8 mouse cellular contexts compared by ENCODE assay signal in the genomic region with DNA sequence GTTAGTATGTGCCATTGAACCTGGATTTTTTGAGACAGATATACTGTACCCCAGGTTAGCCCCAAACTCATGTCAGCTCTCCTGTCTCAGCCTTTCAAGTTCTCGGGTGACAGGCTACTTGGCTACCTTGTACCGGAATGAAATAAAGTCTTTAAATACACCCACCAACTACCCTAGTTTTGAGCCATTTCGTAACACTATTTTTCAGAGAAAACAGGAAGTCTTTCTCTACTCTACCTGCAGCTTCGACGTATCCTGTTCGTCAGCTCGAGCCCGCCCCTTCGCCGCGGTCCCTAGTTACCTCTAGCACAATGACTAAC. TPM values are rescaled to one million over a fixed set of nuclear protein-coding genes. Genes with fewer than 3 reads are reported as not detected.
A peak's percentile ranks its signal among the peaks of the same experiment; 100 is the strongest.
DNase-seq lines count a peak whose midpoint lies in the region; ATAC-seq and TF ChIP-seq lines count a peak whose summit lies in the region.

No protein-coding gene starts in this region.

- no peak for DNase-seq in heart, postnatal 10 days
- no peak for DNase-seq in ES-E14 (ENCODE audit: low read depth, low spot score)
- no peak for DNase-seq in hindbrain, embryonic 11.5 days (ENCODE audit: low spot score)
- no peak for DNase-seq in midbrain, embryonic 11.5 days (ENCODE audit: low spot score, missing footprints)
- no peak for DNase-seq in urinary bladder, postnatal 14 days (ENCODE audit: low spot score)
- no peak for DNase-seq in embryo, embryonic 9.5 days (ENCODE audit: extremely low spot score)

- H3K4me3 ChIP-seq in heart, embryonic 14.5 days (ENCODE audit: control insufficient read depth in 1 of 2, insufficient read depth in 1 of 2, low read depth in 1 of 2, low read length in 2 of 2) = peak overlapping the region; percentile 50 to 92
- peak overlapping the region; percentile 44 to 70 for H3K4me3 ChIP-seq in ES-E14 (ENCODE audit: insufficient read depth in 1 of 2, low read depth in 1 of 2, low read length in 2 of 2, poor library complexity in 1 of 2, severe bottlenecking in 1 of 2)
- H3K4me3 ChIP-seq in hindbrain, embryonic 11.5 days (ENCODE audit: low read depth, low read length) = peak overlapping the region; percentile 76
- peak overlapping the region; percentile 100 for H3K4me3 ChIP-seq in midbrain, embryonic 11.5 days (ENCODE audit: low read depth, low read length)

- peak overlapping the region; percentile 62 for H3K4me2 ChIP-seq in heart, embryonic 14.5 days (ENCODE audit: low read length)
- H3K4me2 ChIP-seq in hindbrain, embryonic 11.5 days (replicated peaks; ENCODE audit: low read depth, low read length) = peak overlapping the region; percentile 49
- H3K4me2 ChIP-seq in midbrain, embryonic 11.5 days = peak overlapping the region; percentile 53

- ATAC-seq in heart, embryonic 14.5 days (ENCODE audit: insufficient number of reproducible peaks, insufficient read depth, low FRiP score, low read depth) = no peak
- no peak; the same call in 1 of the 2 replicates for ATAC-seq in hindbrain, embryonic 11.5 days (ENCODE audit: low FRiP score)
- ATAC-seq in midbrain, embryonic 11.5 days (ENCODE audit: low FRiP score) = no peak; the same call in 1 of the 2 replicates
- no peak for ATAC-seq in granulocyte monocyte progenitor cell, adult 5-6 weeks (replicated peaks; ENCODE audit: poor library complexity, severe bottlenecking)

- peaks cover 0 to 15% of the 10 kb centered on the region in 2 experiments; a peak in 2 of 4 replicates for H3K4me1 ChIP-seq in heart, embryonic 14.5 days (ENCODE audit: control insufficient read depth in 2 of 2, insufficient read depth in 2 of 2, low read length in 2 of 2)
- peaks cover 2 to 3% of the 10 kb centered on the region in 2 experiments; a peak in 2 of 4 replicates for H3K4me1 ChIP-seq in ES-E14 (ENCODE audit: control insufficient read depth in 2 of 2, insufficient read depth in 2 of 2, low read length in 2 of 2, poor library complexity in 1 of 2)
- H3K4me1 ChIP-seq in hindbrain, embryonic 11.5 days (replicated peaks; ENCODE audit: control insufficient read depth, insufficient read depth, low read length) = 0 out of 2 replicates have a peak, but pooled peaks cover 4% of the 10 kb centered on the region
- peaks cover 11% of the 10 kb centered on the region for H3K4me1 ChIP-seq in midbrain, embryonic 11.5 days (ENCODE audit: control insufficient read depth, insufficient read depth, low read length)

- in situ Hi-C loops in ES-E14 (cut with MboI; ENCODE audit: low sequenced_read_pairs in 2 of 2, unreplicated experiment in 2 of 2) = no loop called here

- no peaks in the 10 kb centered on the region for H3K9me3 ChIP-seq in heart, embryonic 14.5 days (ENCODE audit: control insufficient read depth, low read length)
- H3K9me3 ChIP-seq in ES-E14 (ENCODE audit: control insufficient read depth, insufficient read depth, low read depth, low read length) = no peaks in the 10 kb centered on the region
- H3K9me3 ChIP-seq in hindbrain, embryonic 11.5 days (ENCODE audit: control insufficient read depth, low read length) = no peaks in the 10 kb centered on the region
- H3K9me3 ChIP-seq in midbrain, embryonic 11.5 days (ENCODE audit: control insufficient read depth, low read length) = no peaks in the 10 kb centered on the region

- intact Hi-C loops in heart, postnatal 10 days (cut with DNase I) = no loop called here

- H3K27me3 ChIP-seq in heart, embryonic 14.5 days (ENCODE audit: control insufficient read depth, insufficient read depth, low read length) = no peaks in the 10 kb centered on the region
- no peaks in the 10 kb centered on the region for H3K27me3 ChIP-seq in hindbrain, embryonic 11.5 days (ENCODE audit: control insufficient read depth, insufficient read depth, low read length)
- H3K27me3 ChIP-seq in midbrain, embryonic 11.5 days (ENCODE audit: control insufficient read depth, insufficient read depth, low read length) = no peaks in the 10 kb centered on the region

- H3K36me3 ChIP-seq in heart, embryonic 14.5 days (ENCODE audit: control insufficient read depth, insufficient read depth, low read length) = peaks cover 50% of the 10 kb centered on the region
- H3K36me3 ChIP-seq in ES-E14 (ENCODE audit: control insufficient read depth, insufficient read depth, low read length, poor library complexity, severe bottlenecking) = peaks cover 18% of the 10 kb centered on the region
- peaks cover 5% of the 10 kb centered on the region for H3K36me3 ChIP-seq in hindbrain, embryonic 11.5 days (ENCODE audit: control insufficient read depth, insufficient read depth, low read length)
- peaks cover 17% of the 10 kb centered on the region for H3K36me3 ChIP-seq in midbrain, embryonic 11.5 days (ENCODE audit: control insufficient read depth, insufficient read depth, low read length)

- peak overlapping the region; percentile 18 to 51 for H3K27ac ChIP-seq in heart, embryonic 14.5 days (replicated peaks in 1 of 2; ENCODE audit: control insufficient read depth in 1 of 2, insufficient read depth in 1 of 2, low read depth in 2 of 2, low read length in 2 of 2)
- no peak overlapping the region for H3K27ac ChIP-seq in ES-E14 (ENCODE audit: insufficient read depth, low read depth, low read length, poor library complexity, severe bottlenecking)
- 0 out of 2 replicates have a peak overlapping the region, but pooled peaks have one; percentile 96 for H3K27ac ChIP-seq in hindbrain, embryonic 11.5 days (ENCODE audit: low read depth, low read length)
- peak overlapping the region; percentile 11; the same call in 1 of the 2 replicates for H3K27ac ChIP-seq in midbrain, embryonic 11.5 days (ENCODE audit: low read depth, low read length)

- WGBS in heart, embryonic 14.5 days = 2% methylated on average over 11 of the region's 11 CpGs
- WGBS in hindbrain, embryonic 11.5 days = 3% methylated on average over 11 of the region's 11 CpGs
- 2% methylated on average over 11 of the region's 11 CpGs for WGBS in midbrain, embryonic 11.5 days

- H3K9ac ChIP-seq in heart, embryonic 14.5 days (ENCODE audit: low read length) = peak overlapping the region; percentile 98
- H3K9ac ChIP-seq in ES-E14 (ENCODE audit: insufficient read depth, low read depth, low read length, poor library complexity, severe bottlenecking) = peak overlapping the region; percentile 55
- H3K9ac ChIP-seq in hindbrain, embryonic 11.5 days (ENCODE audit: low read depth, low read length) = peak overlapping the region; percentile 31; the same call in 1 of the 2 replicates
- peak overlapping the region; percentile 22; the same call in 1 of the 2 replicates for H3K9ac ChIP-seq in midbrain, embryonic 11.5 days (ENCODE audit: low read length)

TF ChIP-seq in ES-E14, 5 proteins besides CTCF, POLR2A, EP300 and RAD21 (continues in another document):
- TF ChIP-seq ZC3H11A (IDR thresholded peaks at IDR 0.05; ENCODE audit: borderline replicate concordance, low read depth, low read length) = no peak
- TF ChIP-seq CHD2 (IDR thresholded peaks at IDR 0.05; ENCODE audit: low read depth, low read length) = no peak
- TF ChIP-seq MAFK (IDR thresholded peaks at IDR 0.05; ENCODE audit: insufficient read depth, low read depth, low read length) = no peak

RNA-seq across cellular contexts. Expression of a gene that starts 0.4 kb away (rescaled TPM):
- polyA plus RNA-seq in heart, embryonic 14.5 days (2014; fragmentation: Nextera tagmentation; extraction: Ambion mirVana) = 86.9 and 93.1 TPM in 2 replicates
- total RNA-seq in heart, postnatal 10 days (2021) = 100 to 1,000 TPM; 118 to 143 TPM
- total RNA-seq in ES-E14 (2012; rRNA removed) = 150 and 164 TPM in 2 replicates
- polyA plus RNA-seq in hindbrain, embryonic 11.5 days (2014; fragmentation: Nextera tagmentation; extraction: Ambion mirVana) = 156 and 178 TPM in 2 replicates
- polyA plus RNA-seq in midbrain, embryonic 11.5 days (2014; fragmentation: Nextera tagmentation; extraction: Ambion mirVana) = 186 and 215 TPM in 2 replicates
- 286 and 301 TPM in 2 replicates for total RNA-seq in granulocyte monocyte progenitor cell, adult 5-6 weeks (2014; fragmentation: Nextera tagmentation)
- total RNA-seq in granulocyte monocyte progenitor cell, adult 5-6 weeks (2017) = 187 and 209 TPM in 2 replicates

RNA-seq across cellular contexts. Expression of a gene that starts 21.1 kb away (rescaled TPM):
- polyA plus RNA-seq in heart, embryonic 14.5 days (2014; fragmentation: Nextera tagmentation; extraction: Ambion mirVana) = 225 and 226 TPM in 2 replicates
- total RNA-seq in heart, postnatal 10 days (2021) = 100 to 1,000 TPM; 622 to 693 TPM
- 3.7 and 4.6 TPM in 2 replicates for total RNA-seq in ES-E14 (2012; rRNA removed)
- 1.6 and 2.1 TPM in 2 replicates for polyA plus RNA-seq in hindbrain, embryonic 11.5 days (2014; fragmentation: Nextera tagmentation; extraction: Ambion mirVana)
- polyA plus RNA-seq in midbrain, embryonic 11.5 days (2014; fragmentation: Nextera tagmentation; extraction: Ambion mirVana) = 0.81 and 1.8 TPM in 2 replicates
- total RNA-seq in granulocyte monocyte progenitor cell, adult 5-6 weeks (2014; fragmentation: Nextera tagmentation) = 0.92 and 6.9 TPM in 2 replicates
- total RNA-seq in granulocyte monocyte progenitor cell, adult 5-6 weeks (2017) = 0.41 TPM in 1 of 2 replicates, not detected in the other

RNA-seq across cellular contexts. Expression of a gene that starts 22.1 kb away (rescaled TPM):
- 9.0 and 13.0 TPM in 2 replicates for polyA plus RNA-seq in heart, embryonic 14.5 days (2014; fragmentation: Nextera tagmentation; extraction: Ambion mirVana)
- 10 to 100 TPM; 52.3 to 52.4 TPM for total RNA-seq in heart, postnatal 10 days (2021)
- 29.4 and 43.6 TPM in 2 replicates for total RNA-seq in ES-E14 (2012; rRNA removed)
- 6.7 and 8.5 TPM in 2 replicates for polyA plus RNA-seq in hindbrain, embryonic 11.5 days (2014; fragmentation: Nextera tagmentation; extraction: Ambion mirVana)
- polyA plus RNA-seq in midbrain, embryonic 11.5 days (2014; fragmentation: Nextera tagmentation; extraction: Ambion mirVana) = 6.2 and 8.6 TPM in 2 replicates
- total RNA-seq in granulocyte monocyte progenitor cell, adult 5-6 weeks (2014; fragmentation: Nextera tagmentation) = 50.7 and 54.7 TPM in 2 replicates
- total RNA-seq in granulocyte monocyte progenitor cell, adult 5-6 weeks (2017) = 26.1 and 30.6 TPM in 2 replicates

RNA-seq across cellular contexts. Expression of a gene that starts 28.3 kb away (rescaled TPM):
- polyA plus RNA-seq in heart, embryonic 14.5 days (2014; fragmentation: Nextera tagmentation; extraction: Ambion mirVana) = 23.3 and 24.1 TPM in 2 replicates
- total RNA-seq in heart, postnatal 10 days (2021) = 10 to 100 TPM; 18.6 to 21.8 TPM
- total RNA-seq in ES-E14 (2012; rRNA removed) = 60.4 and 65.6 TPM in 2 replicates
- 43.0 and 51.3 TPM in 2 replicates for polyA plus RNA-seq in hindbrain, embryonic 11.5 days (2014; fragmentation: Nextera tagmentation; extraction: Ambion mirVana)
- 51.2 and 54.7 TPM in 2 replicates for polyA plus RNA-seq in midbrain, embryonic 11.5 days (2014; fragmentation: Nextera tagmentation; extraction: Ambion mirVana)
- 37.7 and 54.2 TPM in 2 replicates for total RNA-seq in granulocyte monocyte progenitor cell, adult 5-6 weeks (2014; fragmentation: Nextera tagmentation)
- 30.5 and 33.4 TPM in 2 replicates for total RNA-seq in granulocyte monocyte progenitor cell, adult 5-6 weeks (2017)

RNA-seq across cellular contexts. Expression of a gene that starts 36.1 kb away (rescaled TPM):
- 44.8 and 48.9 TPM in 2 replicates for polyA plus RNA-seq in heart, embryonic 14.5 days (2014; fragmentation: Nextera tagmentation; extraction: Ambion mirVana)
- total RNA-seq in heart, postnatal 10 days (2021) = 10 to 100 TPM; 50.7 to 60.2 TPM
- total RNA-seq in ES-E14 (2012; rRNA removed) = 81.7 and 139 TPM in 2 replicates
- 16.0 and 18.0 TPM in 2 replicates for polyA plus RNA-seq in hindbrain, embryonic 11.5 days (2014; fragmentation: Nextera tagmentation; extraction: Ambion mirVana)
- 14.1 and 16.8 TPM in 2 replicates for polyA plus RNA-seq in midbrain, embryonic 11.5 days (2014; fragmentation: Nextera tagmentation; extraction: Ambion mirVana)
- 279 and 345 TPM in 2 replicates for total RNA-seq in granulocyte monocyte progenitor cell, adult 5-6 weeks (2014; fragmentation: Nextera tagmentation)
- 308 and 310 TPM in 2 replicates for total RNA-seq in granulocyte monocyte progenitor cell, adult 5-6 weeks (2017)

Comparison
In these comparisons a context has a peak if more than half of its experiments do, and no peak if none do; other contexts are left out.
1. H3K9ac ChIP-seq: peak in every context shown above with its lines; median percentile 98 in heart, embryonic 14.5 days; 55 in ES-E14; 31 in hindbrain, embryonic 11.5 days; 22 in midbrain, embryonic 11.5 days.
2. RNA of a gene that starts 21.1 kb away (total RNA-seq): 622 to 693 TPM in heart, postnatal 10 days; 0.41 to 6.9 TPM in granulocyte monocyte progenitor cell, adult 5-6 weeks and 3.7 to 4.6 TPM in ES-E14; every median in the first group is over 10 times any median in the second.
3. Peak in every context shown above with its lines, with median percentiles within 50 percentile points of each other: H3K4me2 ChIP-seq and H3K4me3 ChIP-seq.